Mouse (Mus musculus) embryonic facial prominence, embryonic 11.5 days (tissue): ENCODE data around the gene Nlrp4f. TPM values are rescaled to one million over a fixed set of nuclear protein-coding genes. Genes with fewer than 3 reads are reported as not detected.

Experiments used
- ATAC-seq: fragments of 200-750 bp; cut with Nextera tagmentation; replicated peaks from 2 replicates; pipeline ENCODE4 v1.8.0; 2017; ENCODE audit warnings: low read depth; ENCODE audit not compliant: insufficient number of reproducible peaks, low FRiP score, low TSS enrichment
- DNase-seq: peaks from one replicate; pipeline ENCODE4 v3.0.0-alpha.2; 2015; ENCODE audit warnings: low spot score
- H3K27ac ChIP-seq: fragments of 300-500 bp; sonication (generic); replicated peaks from 2 replicates; pipeline ENCODE4 v1.5.1; 2014; ENCODE audit warnings: mild to moderate bottlenecking, low read depth, low read length, control low read depth
- H3K27me3 ChIP-seq: fragments of 300-500 bp; sonication (generic); 2 replicates; pipeline ENCODE4 v1.6.1; 2014; ENCODE audit warnings: mild to moderate bottlenecking, low read length, moderate library complexity, mixed read lengths; ENCODE audit not compliant: control insufficient read depth, insufficient read depth
- H3K36me3 ChIP-seq: fragments of 300-500 bp; sonication (generic); replicated peaks from 2 replicates; pipeline ENCODE4 v1.6.1; 2014; ENCODE audit warnings: low read depth, mild to moderate bottlenecking, low read length, moderate library complexity, mixed read lengths; ENCODE audit not compliant: control insufficient read depth, insufficient read depth
- H3K4me1 ChIP-seq: fragments of 300-500 bp; sonication (generic); 2 replicates; pipeline ENCODE4 v1.6.1; 2014; ENCODE audit warnings: low read length, mixed read lengths; ENCODE audit not compliant: control insufficient read depth, insufficient read depth
- H3K4me2 ChIP-seq: fragments of 300-500 bp; sonication (generic); 2 replicates; pipeline ENCODE4 v1.6.1; 2014; ENCODE audit warnings: low read depth, mild to moderate bottlenecking, control low read depth, low read length, moderate library complexity
- H3K4me3 ChIP-seq: fragments of 300-500 bp; sonication (generic); 2 replicates; pipeline ENCODE4 v1.5.1; 2014; ENCODE audit warnings: low read depth, low read length, control low read depth
- H3K9ac ChIP-seq: fragments of 300-500 bp; sonication (generic); replicated peaks from 2 replicates; pipeline ENCODE4 v1.6.1; 2014; ENCODE audit warnings: mild to moderate bottlenecking, control low read depth, low read length
- H3K9me3 ChIP-seq: fragments of 300-500 bp; sonication (generic); replicated peaks from 2 replicates; pipeline ENCODE4 v1.6.1; 2016; ENCODE audit warnings: mild to moderate bottlenecking, low read length, inconsistent platforms, mixed read lengths; ENCODE audit not compliant: control insufficient read depth
- WGBS: fragments of 180-500 bp; shearing (Covaris S2); extraction: QIAGEN DNeasy Blood & Tissue Kit; methylation state at CpG from one replicate; pipeline ENCODE4 v1.1.7; 2014; 5-methylcytosine and 5-hydroxymethylcytosine counted together
- polyA plus RNA-seq: library from polyadenylated mRNA; unstranded; fragments of >200 nt; fragmentation: Nextera tagmentation; extraction: Ambion mirVana; gene quantifications from 2 replicates; pipeline ENCODE4 v1.2.1, GENCODE M21; 2014

The Nlrp4f gene
- 0.28 TPM in 1 of 2 replicates, not detected in the other for polyA plus RNA-seq

DNA sequence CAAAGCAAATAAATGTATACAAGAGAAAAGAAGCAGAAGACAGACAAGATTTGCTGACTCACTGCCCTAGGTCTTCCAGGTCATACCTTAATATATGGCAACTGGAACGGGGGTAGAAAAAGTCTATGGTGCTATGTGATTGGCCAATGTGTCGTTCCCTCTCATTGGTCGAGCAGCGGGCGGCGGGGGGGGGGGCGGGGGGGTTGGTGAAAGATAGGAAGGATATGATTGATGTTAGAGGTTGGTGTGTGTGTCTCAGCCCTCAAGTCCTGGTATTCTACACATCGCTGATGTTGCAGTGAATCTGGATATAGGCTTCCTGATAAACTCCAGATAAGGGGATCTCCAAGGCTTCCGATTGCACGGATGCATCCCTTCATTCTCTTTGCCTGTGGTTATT is at the start of gene Nlrp4f:
Gene Nlrp4f, minus strand, starts transcription at position 101 of the 400 bp plus-strand sequence.
- Histone ChIP-seq H3K9me3 (no peaks in the 10 kb centered on the region), H3K4me2 (no peak within 1 kb of the TSS), H3K27ac (no peak within 1 kb of the TSS), H3K36me3 (no peaks in the 10 kb centered on the region), H3K4me3 (no peak within 1 kb of the TSS), H3K27me3 (no peaks in the 10 kb centered on the region), H3K9ac (no peak within 1 kb of the TSS), H3K4me1 (no peaks in the 10 kb centered on the region)
- 80% methylated on average over 10 of the region's 10 CpGs for WGBS
- no peak for DNase-seq
- ATAC-seq: no peak

DNA sequence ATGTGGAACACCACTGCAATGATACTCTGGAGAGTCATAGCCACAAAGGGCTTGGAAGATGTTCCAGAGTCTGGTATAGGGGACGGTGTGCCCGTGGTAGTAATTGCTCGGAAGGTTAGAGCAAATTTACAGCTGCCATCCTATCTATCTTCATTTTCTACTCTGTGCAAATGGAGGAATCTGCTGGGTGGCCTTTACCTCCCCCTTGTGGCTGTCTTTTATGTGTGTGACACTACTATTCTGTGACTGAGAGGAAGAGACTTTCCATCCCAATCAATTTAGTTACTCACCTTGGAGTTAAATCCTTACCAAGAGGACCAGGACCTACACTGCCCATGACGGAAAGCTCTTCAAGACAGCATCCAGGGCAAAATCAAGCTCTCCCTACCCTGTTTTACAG is 37.5 kb upstream of the Nlrp4f start:
- H3K9ac ChIP-seq: no peak overlapping the region
- no peak for DNase-seq
- H3K27me3 ChIP-seq: no peaks in the 10 kb centered on the region
- no peak overlapping the region for H3K4me3 ChIP-seq
- H3K4me2 ChIP-seq: no peak overlapping the region
- H3K4me1 ChIP-seq: no peaks in the 10 kb centered on the region; the same call in 1 of the 2 replicates
- ATAC-seq: no peak
- H3K36me3 ChIP-seq: no peaks in the 10 kb centered on the region
- WGBS: 92% methylated on average over 4 of the region's 4 CpGs
- H3K27ac ChIP-seq: no peak overlapping the region
- peaks cover 8% of the 10 kb centered on the region for H3K9me3 ChIP-seq

- ATAC-seq (no peak), DNase-seq (no peak)
- Histone ChIP-seq H3K4me3 (peak overlapping the region; percentile 73), H3K9me3 (peaks cover 8% of the 10 kb centered on the region), H3K4me2 (peak overlapping the region; percentile 95), H3K4me1 (no peaks in the 10 kb centered on the region; the same call in 1 of the 2 replicates), H3K36me3 (no peaks in the 10 kb centered on the region), H3K27me3 (no peaks in the 10 kb centered on the region), H3K27ac (no peak overlapping the region), H3K9ac (no peak overlapping the region)
- 38% methylated on average over 27 of the region's 27 CpGs for WGBS
Observed at GRCm38 (mm10) chr13:65242319-65242787, 36.6 kb upstream of the Nlrp4f start.

- peaks cover 8% of the 10 kb centered on the region for H3K9me3 ChIP-seq
- H3K27ac ChIP-seq: no peak overlapping the region
- no peaks in the 10 kb centered on the region for H3K36me3 ChIP-seq
- no peaks in the 10 kb centered on the region for H3K27me3 ChIP-seq
- H3K4me2 ChIP-seq: peak overlapping the region; percentile 95
- WGBS: 2% methylated on average over 50 of the region's 51 CpGs
- ATAC-seq (peak; percentile 22), DNase-seq (peak; percentile 12)
- no peaks in the 10 kb centered on the region; the same call in 1 of the 2 replicates for H3K4me1 ChIP-seq
- peak overlapping the region; percentile 70 for H3K9ac ChIP-seq
- peak overlapping the region; percentile 73 for H3K4me3 ChIP-seq
Observed at GRCm38 (mm10) chr13:65241627-65242318, 36.0 kb upstream of the Nlrp4f start.

GRCm38 (mm10) chr13:65241099-65241626 is 35.4 kb upstream of the Nlrp4f start:
- peak; percentile 93 for DNase-seq
- peak; percentile 83 for ATAC-seq
- Histone ChIP-seq H3K4me3 (peak overlapping the region; percentile 73), H3K9ac (peak overlapping the region; percentile 70), H3K36me3 (no peaks in the 10 kb centered on the region), H3K9me3 (peaks cover 8% of the 10 kb centered on the region), H3K27ac (peak overlapping the region; percentile 47; the same call in 1 of the 2 replicates), H3K4me2 (peak overlapping the region; percentile 95), H3K4me1 (no peaks in the 10 kb centered on the region; the same call in 1 of the 2 replicates), H3K27me3 (no peaks in the 10 kb centered on the region)
- WGBS: 0% methylated on average over 44 of the region's 45 CpGs

GRCm38 (mm10) chr13:65240509-65241098 is 34.8 kb upstream of the Nlrp4f start:
- Histone ChIP-seq H3K9me3 (peaks cover 5% of the 10 kb centered on the region), H3K36me3 (no peaks in the 10 kb centered on the region), H3K27ac (peak overlapping the region; percentile 47; the same call in 1 of the 2 replicates), H3K4me3 (peak overlapping the region; percentile 73), H3K27me3 (no peaks in the 10 kb centered on the region), H3K4me1 (no peaks in the 10 kb centered on the region; the same call in 1 of the 2 replicates), H3K4me2 (peak overlapping the region; percentile 95), H3K9ac (peak overlapping the region; percentile 70)
- WGBS: under 1% methylated on average over 28 of the region's 28 CpGs
- DNase-seq (peak; percentile 97), ATAC-seq (peak; percentile 96)

DNA sequence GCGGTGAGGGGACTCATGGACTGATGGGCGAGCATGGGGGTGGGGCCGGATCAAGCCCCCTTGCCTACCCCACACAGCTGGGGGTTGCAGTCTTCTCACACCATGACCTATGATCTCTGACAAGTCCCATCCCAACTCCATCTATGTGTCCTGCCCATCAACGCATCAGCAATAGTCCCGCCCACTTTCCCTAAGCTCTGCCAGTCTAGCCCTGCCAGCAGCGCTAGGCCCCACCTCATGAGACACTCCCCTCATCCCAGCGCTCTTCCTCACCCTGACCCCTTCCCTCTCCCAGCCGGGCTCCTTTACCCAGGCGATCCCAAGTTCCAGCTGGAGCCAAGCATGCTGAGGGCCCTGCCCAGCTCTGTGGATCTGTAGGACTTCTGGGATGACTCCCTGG is 31.4 kb upstream of the Nlrp4f start:
- no peak overlapping the region for H3K27ac ChIP-seq
- H3K36me3 ChIP-seq: no peaks in the 10 kb centered on the region
- no peak overlapping the region for H3K4me2 ChIP-seq
- 74% methylated on average over 9 of the region's 9 CpGs for WGBS
- ATAC-seq: no peak
- H3K27me3 ChIP-seq: no peaks in the 10 kb centered on the region
- H3K4me3 ChIP-seq: no peak overlapping the region
- H3K9ac ChIP-seq: no peak overlapping the region
- H3K9me3 ChIP-seq: no peaks in the 10 kb centered on the region; the same call in 1 of the 2 replicates
- DNase-seq: no peak
- H3K4me1 ChIP-seq: no peaks in the 10 kb centered on the region; the same call in 1 of the 2 replicates

DNA sequence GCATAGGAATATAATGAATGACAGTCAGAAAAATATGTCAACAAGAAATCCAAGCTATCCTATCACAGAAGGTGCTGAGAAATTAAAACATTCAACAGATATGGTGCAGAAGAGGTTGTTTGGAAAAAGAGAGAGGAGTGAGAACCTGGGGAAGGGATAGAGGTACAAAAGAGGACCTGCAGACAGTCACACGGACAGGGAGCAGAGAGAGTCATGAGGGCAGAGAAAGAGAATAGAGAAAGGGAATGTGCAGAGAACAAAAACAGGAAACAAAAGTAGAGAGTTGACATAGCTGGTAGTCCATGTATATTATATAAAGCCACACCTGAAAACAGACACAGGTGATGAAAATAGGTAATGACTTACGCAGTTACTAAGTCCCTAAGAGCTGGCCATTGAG is 20.9 kb upstream of the Nlrp4f start:
- no peak overlapping the region for H3K4me2 ChIP-seq
- no peak overlapping the region for H3K4me3 ChIP-seq
- H3K36me3 ChIP-seq: no peaks in the 10 kb centered on the region
- no peak overlapping the region for H3K9ac ChIP-seq
- WGBS: 85% methylated on average over 2 of the region's 2 CpGs
- ATAC-seq (no peak), DNase-seq (no peak)
- H3K27me3 ChIP-seq: no peaks in the 10 kb centered on the region
- no peaks in the 10 kb centered on the region for H3K4me1 ChIP-seq
- no peaks in the 10 kb centered on the region; the same call in 1 of the 2 replicates for H3K9me3 ChIP-seq
- no peak overlapping the region for H3K27ac ChIP-seq
